Mouse (Mus musculus) spleen, postnatal 36 days (tissue): ENCODE results near the gene Cdc25b.

ENCODE experiments used
- DNase-seq, 2 experiments: peaks; one replicate each; pipeline ENCODE4 v3.0.0; 2022; ENCODE audit warnings: low spot score in 2 of 2, mixed read lengths in 1 of 2

The Cdc25b gene

DNA sequence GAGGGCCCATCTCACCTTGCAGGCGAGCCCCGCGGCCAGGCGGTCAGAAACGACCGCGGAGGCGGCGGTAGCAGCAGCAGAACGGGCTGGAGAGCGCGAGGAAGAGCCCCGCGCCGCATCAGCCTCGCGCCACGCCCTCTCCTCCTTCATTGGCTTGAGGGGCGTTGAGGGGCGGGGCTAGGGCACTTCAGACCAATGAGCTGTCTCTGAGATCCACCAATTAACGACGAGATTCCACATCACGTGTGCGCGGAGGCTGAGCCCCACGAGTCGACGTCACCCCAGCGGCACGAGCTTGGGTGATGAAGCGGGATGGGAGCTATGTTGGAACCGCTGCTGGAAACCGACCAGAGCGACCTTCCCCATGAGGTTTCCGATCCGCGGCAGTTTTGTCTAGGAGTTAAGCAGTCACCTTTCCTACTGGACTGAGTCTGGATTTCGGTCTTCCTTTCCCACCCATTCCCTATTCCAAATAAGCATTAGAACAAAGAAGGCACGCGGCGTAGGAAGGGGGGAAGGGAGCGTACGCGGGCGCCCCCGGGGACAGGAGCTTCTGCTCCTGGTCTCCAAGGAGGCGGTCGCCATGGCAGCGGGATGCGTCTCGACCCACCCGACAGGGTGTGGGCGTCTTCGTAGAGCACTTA, 26.7 kb upstream of the Cdc25b start, which contains the start of gene 1700037H04Rik:
1700037H04Rik (minus strand) TSS at position 144 of the 644 bp plus-strand sequence.
- DNase-seq = peak; percentile 95 to 97

DNA sequence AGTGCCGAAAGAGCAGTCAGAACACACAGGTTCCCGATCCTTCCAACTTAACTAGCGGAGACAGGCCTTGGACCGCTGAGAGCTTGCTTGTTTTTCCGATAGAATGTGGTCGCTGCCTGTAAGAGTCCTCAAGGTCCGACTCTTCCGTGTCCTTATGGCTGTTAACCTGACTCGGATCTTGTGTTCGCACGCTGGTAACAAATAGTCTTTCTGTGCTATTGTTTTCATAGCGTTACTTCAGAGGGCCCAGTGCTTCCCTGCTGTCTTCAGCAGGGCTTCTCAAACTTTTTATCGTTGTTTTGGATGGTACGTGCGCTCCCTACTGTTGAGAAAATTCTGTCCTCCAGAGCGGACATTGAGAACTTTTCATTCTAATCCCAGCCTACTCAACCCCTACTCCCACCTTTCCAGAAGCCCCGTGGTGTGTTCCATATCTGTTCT, 26.1 kb upstream of the Cdc25b start:
- peak in 1 of 2 experiments; percentile 23 for DNase-seq

DNA sequence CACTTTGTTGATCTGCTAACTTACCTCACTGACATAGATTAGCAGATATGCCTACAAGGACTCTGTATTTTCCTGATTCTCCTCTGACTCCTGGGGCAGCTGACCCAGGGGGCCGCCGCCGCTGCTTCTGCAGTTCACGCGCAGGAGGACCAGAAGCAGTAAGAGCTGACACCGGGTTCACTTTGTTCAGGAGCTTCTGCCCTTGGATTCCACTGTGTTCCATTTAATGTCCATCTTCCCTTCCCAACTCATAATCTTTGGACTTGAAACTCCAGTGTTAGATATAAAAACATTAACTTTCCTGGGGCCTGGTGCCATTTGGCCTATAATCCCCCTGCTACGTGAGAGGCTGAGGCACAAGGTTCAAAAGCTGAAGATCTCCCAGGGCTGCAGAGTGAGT, 22.8 kb upstream of the Cdc25b start:
- DNase-seq = no peak

DNA sequence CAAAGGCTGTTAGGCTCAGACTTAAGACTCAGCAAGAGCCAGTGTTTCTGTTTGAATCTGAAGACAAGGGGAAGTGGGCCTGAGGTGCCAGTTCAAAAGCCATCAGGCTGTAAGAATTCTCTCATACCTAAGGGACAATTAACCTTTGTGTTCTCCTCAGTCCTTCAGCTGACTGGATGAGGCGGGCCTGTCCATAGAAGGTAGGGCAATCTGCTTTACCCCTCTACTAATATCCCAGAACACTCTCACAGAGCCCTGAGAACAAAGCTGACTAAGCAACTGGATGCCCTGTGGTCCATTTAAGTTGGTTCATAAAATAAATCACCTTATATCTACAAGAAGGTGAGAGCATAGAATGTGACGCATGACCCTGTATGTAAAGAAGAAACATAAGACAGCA, 20.6 kb upstream of the Cdc25b start:
- no peak for DNase-seq

DNA sequence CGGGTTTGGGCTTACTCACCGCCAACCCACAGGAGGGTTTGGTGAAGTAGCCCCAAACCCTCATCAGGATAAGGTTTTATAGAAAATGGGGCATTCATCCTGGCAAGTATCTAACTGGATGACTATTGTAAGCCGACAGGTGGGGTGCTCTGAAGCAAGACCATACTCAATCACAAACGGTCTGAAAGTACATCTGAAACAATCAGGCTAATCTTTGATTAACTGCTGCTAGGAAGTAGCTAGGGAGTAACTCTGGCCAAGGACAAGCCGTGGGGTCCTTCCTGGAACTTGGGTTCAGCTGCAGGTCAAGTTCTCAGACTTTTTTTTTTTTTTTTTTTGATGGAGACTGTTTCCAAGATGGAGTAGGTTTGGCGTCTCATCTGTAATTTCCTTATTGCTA, 18.8 kb upstream of the Cdc25b start:
- no peak for DNase-seq

DNA sequence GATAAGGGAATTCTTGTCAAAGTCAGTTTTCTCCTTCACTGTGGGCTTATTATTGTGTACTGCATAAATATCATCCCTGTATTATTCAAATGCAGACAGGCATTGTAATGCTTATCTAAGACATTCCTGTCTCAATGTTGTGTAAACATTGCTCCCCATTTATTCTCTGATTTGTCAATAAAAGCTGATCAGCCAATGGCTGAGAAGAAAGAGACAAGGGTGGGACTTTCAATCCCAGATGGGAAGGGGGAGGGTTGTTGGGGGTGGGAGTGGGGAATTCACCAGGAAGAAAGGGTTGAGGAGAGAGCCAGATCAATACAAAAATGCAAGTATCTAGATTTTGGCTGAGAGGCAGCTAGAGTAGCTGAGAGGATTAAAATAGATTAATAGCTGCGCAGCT, 17.8 kb upstream of the Cdc25b start:
- DNase-seq = no peak

DNA sequence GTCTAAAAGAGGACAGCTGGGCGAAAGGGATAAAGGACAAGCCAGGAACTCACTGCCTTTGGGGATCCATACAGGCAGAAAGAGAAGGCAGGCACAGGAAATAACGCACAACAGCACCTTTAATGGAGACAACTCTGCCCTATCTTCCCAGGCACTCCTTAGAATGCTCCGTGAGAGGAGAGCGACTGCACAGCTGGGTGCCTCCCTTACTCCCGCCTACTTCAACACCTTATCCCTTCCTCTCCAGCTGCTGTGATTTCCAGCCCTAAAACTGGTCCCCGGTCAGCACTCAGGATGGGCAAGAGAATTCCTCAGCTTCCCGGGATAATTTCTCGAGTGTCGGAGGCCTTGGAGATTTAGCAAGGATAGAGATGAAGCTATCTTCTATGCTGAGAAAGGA, 15.8 kb upstream of the Cdc25b start:
- DNase-seq = no peak

DNA sequence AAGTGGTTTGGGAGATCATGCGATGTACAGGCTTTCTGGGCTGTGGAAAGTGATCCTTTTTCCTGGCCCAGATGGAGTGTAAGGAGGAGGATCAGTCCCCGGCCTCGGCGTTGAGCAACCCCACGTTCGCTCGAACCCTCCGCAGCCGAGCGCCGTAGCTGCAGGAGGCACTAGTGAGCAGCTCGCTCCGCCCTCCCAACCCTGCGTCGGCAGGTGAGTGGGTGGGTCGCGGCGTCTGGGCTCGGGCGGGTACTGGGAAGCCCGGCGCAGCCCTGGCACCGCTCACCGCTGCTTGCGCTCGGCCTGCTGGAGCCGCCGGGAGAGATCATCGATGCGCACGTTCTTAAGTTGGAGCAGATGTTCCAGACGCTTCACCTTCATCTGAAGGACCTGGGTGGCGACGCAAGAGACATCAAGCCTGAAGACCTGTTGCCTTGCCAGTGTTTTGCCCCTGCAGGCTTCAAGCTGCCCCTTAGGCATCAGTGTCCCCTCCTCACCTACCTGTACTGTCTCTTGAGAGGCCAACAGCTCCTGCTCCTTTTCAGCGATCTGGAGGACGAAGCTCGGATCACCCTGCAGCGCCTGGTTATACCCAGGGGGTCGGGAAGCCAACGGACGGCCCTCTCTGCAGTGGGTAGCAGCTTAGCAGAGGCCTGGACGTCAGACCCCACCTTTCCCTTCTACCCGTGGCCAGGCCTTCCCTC, 15.2 kb upstream of the Cdc25b start:
- DNase-seq = peak; percentile 67

DNA sequence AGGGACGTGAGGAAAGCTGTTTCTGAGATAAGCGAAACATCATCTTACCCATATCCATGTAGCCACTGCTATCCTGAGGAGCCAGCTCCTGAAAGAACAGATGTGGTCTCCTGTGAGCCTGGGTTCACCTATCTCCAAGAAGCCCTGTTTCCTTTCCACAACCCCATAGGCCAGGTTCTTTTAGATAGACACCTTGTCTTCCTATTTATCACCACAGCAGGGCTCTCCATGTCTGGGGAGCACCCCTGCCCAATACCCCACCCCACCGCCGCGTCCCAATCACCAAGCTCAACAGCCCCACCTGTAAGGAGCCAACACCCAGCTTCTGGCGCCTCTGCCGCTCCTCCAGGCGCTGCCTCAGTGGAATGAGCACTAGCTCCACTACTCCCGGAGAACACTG, 14.4 kb upstream of the Cdc25b start:
- no peak for DNase-seq

DNA sequence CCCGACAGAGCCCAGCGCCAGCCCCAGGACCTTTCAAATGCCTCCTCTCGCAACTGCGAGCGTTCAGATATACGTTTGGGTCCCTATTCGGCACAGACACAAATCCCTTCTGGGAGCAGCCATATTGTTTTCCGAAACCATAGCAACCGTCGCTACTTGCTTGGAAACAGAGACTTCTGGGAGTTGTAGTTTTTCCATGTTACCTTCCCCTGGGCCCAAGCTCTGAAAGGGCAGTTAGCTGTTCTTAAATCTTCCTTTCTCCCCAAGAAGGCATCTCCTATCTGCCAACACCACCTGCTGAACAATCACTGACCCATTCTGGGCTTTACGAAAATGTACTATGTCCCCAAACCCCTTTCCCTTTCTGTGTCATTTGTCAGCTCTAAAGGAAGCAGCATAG, 12.0 kb upstream of the Cdc25b start:
- DNase-seq = peak; percentile 66 to 75

DNA sequence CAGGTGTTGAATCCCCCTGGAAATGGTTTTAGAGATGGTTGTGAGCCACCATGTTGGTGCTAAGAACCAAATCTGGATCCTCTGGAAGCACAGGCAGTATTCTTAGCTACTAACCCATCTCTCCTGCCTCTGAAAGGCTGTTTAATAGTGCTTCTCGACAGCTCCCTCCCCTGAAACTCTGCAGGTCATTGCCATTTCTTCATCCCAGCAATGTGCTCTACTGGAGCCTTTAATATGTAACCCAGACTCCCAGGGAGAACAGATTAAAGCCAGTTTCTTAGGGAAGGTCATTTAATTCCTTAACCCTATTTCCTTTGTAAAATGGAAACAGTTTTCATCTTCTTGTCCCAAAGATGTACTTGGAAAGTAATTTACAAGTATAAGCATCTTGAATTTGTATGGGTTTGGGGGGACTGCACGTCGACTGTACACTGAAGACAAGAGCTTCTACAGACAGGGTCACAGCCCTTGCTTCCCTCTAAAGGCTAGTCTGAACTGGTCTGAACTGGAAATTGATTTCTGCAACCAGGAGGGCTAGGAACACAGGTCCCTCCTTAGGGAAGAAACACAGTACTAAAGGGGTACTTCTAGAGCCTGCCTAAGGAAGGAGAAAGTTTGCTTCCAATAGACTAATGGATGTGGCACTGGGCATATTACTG, 11.3 kb upstream of the Cdc25b start:
- no peak for DNase-seq

DNA sequence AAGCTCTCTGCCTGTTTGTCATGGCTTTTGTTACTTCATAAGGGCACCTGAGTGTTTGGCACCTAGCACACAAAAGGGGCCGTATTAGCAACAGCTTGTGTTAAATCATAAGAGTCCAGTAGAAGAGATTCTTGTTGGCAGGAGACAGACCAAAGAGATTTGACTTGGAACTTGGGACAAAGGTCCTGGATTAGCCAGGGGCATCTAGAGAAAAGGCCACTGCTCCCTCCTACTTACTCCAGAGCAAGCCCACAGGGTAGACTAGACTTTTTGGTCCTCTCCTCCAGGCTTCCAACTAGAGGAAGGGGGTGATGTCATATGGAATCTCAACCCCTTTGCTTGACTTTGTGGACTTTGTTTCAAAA, 10.8 kb upstream of the Cdc25b start:
- no peak for DNase-seq

DNA sequence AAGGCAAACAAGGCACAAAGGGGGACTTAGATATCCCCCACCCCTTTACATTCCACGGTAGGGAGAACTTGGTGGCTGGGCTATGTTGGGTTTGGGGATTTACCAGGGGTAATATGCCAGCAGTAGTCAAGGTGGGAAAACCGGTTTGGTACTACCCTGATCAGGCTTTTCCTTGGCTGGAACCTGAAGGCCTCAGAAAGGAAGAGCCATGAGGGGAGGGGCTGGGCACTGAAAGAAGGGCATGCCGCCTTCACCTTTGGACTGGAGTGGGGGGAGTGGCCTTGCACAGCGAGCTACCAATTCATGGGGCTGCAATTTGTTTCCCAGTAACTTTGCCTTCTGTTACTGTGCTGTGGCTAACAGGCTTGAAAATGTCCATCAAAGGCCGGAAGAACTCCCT, 10.3 kb upstream of the Cdc25b start:
- DNase-seq = no peak

DNA sequence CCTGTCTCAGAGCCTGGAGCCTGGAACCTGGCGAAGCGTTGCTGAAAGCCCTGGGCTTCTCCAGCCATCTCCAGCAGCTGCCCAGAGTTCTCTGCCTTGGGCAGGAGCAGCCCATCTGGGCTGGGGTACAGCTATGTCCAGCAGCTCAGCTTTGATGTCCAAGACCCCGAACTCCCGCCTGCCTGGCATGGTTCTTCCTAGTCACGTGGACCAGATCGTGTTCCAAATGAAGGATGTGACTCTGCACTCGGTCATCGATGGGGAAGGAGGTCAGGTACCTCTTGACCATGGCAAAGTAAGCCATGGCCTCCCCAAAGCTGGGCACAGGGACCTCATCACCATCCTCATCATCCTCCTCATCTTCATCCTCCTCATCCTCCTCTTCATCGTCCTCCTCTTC, 8.8 kb upstream of the Cdc25b start:
- DNase-seq = no peak

DNA sequence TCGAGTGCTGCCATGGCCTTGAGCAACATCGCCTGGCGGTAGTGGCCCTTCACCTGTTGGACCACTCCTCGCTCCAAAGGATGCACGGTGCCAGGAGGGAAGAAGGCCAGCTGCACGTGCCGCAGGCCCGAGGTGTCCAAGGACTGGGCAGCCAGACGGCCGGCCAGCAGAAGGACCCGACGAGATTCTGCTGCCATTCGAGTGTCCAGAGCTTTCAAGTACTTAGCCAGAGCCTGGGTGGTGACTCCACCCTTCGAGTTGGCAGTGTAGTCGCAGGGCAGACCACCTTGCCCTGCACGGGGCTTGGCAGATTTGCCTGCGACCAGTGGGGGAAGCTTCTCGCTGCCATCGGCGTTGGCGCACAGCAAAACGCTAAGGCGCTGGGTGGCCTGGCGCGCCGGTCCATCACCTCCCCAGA, 7.9 kb upstream of the Cdc25b start:
- no peak for DNase-seq

DNA sequence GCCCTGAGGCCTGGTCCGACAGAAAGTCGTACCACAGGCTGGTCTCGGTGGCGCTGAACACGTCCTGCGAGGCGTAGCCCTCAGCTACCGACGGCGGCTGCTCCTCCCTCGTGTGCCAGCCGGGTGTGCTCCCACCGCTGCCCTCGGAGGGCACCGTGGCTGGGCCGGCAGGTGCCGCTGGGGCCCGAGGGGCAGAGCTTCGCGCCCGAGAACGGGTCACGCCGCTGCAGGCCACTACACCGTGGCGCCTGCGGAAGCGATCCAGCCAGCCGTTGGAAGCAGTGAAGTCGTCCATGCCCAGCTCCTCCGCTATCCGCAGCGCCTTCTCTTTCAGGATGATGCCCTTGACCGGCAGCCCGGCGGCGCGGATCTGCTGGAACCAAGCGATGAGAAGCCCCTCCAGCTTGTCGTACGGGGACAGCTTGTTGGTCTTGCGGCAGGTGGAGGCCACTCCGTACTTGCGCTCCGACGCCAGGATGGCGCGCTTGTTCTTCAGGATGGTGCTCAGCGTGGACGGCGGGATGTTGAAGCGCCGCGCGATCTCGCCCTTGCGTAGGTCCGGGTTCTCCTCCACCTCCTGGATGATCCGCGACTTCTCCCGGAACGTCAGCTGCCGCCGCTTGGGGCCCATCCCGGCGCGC, 7.4 kb upstream of the Cdc25b start:
- peak; percentile 36 to 47 for DNase-seq

DNA sequence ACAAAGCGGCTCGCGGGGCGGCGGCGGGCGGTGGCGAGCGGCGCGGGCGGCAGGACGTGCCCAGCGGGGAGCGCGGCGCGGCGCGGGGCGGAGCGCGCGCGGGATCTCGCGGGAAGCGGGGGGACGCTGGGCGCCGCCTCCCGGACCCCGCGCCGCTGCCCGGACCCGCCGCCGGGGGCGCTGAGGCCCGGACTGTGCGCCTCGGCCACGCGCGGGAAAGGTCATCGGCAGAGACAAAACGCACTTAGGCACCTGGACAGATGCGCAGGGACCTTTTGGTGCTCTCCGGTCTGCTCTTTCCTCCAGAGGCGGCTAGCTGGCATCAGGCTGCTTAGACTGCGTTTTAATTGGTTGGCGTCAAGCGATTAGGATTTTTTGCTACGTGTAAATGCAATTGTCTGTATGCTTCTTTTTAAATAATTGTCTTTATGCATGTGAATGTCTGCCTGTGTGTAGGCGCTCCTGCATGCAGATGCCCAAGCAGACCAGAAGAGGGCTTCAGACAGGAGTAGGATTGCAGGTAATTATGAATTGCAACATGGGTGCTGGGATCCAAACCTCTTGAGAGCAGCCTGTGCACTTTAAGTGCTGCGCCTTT, 6.7 kb upstream of the Cdc25b start, which contains the start of gene Cenpb:
Cenpb (minus strand) TSS at position 78 of the 598 bp plus-strand sequence.
- peak; percentile 73 to 78 for DNase-seq

DNA sequence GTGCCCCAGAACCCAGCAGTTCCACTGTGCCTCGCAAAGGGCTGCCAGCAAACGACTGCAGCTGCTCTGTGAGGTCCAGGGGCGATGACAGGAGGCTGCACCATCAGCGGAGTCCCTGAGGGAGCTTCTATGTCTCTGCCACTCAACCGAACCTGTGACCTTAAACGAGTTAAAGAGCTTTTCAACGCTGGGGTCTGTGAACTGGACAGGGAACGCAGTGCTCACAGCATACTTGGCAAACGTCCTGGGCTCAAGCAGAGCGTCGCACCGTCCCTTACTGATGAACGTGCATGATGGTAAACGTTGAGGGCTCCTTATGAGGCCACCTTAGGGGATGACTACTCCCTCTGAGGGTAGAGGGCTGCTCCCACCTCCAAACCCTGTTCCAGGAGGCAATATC, 406 bp upstream of the Cdc25b start:
- no peak for DNase-seq

DNA sequence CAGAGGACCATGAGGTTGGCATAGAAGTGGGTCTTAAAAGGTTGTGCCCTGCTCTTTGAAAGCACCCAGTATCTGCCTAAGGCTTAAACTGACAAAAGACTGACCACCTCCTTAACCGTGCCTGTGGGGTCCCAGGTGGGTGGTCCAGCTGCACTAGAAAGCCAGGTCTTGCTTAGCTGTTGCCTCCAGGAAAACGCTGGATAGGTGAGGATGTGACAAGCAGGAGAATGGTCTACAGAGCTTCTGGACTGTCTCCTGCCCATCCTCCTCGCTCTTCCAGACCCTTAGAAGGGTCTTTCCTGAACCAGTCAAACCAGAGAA, 813 bp downstream of the Cdc25b start:
- DNase-seq = no peak

DNA sequence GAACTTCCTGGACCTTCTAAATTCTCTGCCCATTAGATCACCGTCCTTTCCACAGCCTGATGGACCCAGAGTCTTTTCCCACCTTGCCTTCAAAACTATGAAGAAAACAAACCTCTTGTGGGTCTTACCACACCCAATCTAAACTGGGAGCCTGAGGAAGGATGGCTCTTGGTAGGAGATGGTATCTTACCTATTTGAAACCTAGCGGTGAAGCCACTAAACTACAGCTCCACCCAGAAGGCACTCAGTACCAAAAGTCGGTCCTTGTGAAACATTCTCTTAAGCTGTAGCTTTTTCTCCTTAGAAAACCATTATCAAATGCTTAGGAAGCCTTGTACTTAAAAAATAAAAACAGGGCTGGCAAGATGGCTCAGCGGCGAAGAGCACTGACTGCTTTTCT, 1.6 kb downstream of the Cdc25b start:
- no peak for DNase-seq

DNA sequence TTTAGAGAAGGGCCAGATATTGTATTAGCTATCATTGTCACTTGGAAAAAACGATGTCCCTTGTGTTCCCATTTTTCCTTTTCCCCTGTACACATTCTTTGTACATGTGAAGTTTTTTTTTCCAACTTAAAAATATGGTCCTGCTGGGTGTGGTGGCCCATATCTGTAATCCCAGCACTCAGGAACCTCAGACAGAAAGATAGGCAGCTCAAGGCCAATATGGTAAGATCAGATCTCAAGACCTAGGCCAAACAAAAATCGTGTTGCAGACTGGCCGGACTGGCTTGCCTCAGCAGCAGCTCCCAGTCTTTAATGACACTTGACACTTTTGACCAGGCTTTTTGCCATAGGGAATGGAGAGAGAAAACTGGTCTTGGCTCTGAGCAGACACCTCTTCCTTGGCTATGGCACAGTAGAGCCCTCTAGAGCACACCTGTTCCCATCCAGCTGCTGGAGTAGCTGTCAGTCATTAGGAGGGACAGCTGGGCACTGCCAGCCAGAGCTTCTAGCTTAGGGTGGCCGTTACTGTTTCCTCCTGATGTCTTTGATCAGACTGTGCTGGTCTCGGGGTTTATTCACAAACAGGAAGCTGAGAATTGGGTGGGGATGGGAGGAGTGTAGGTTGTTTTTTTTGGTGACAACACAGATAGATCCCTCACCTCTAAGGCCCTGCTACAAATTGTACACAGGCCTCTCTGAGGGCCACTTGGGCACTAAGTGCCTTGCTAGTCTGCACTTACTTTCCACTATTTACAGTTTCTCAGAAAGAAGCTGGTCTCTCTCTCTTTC, 3.0 kb downstream of the Cdc25b start:
- DNase-seq = peak; percentile 55 to 67
